Mouse (Mus musculus) ES-E14 (cell line): ENCODE measurements at regions not wholly inside any gene's neighbourhood (a gene's known extent, or its start where the extent isn't known, plus 50 kb on each side); places are given as distances from the start of the nearest gene placed in this dataset.

Experiments
- CHD2 ChIP-seq: IDR thresholded peaks from 2 replicates; pipeline ENCODE4 v1.6.1; 2014; ENCODE audit warnings: mild to moderate bottlenecking, low read depth, low read length, inconsistent platforms
- MAFK ChIP-seq: IDR thresholded peaks from 2 replicates; pipeline ENCODE4 v1.6.1; 2014; ENCODE audit warnings: mild to moderate bottlenecking, low read depth, low read length, inconsistent platforms; ENCODE audit not compliant: insufficient read depth
- ZC3H11A ChIP-seq: IDR thresholded peaks from 2 replicates; pipeline ENCODE4 v1.6.1; 2012; ENCODE audit warnings: low read depth, mild to moderate bottlenecking, inconsistent platforms, low read length, borderline replicate concordance

GRCm38 (mm10) chr5:119072712-119073111, 512.2 kb downstream of the Med13l start:
- no peak for TF ChIP-seq ZC3H11A
- no peak for TF ChIP-seq CHD2
- no peak for TF ChIP-seq MAFK
